Mouse (Mus musculus): ENCODE measurements around the gene Uckl1. TPM values are rescaled to one million over a fixed set of nuclear protein-coding genes. Genes with fewer than 3 reads are reported as not detected.
A peak's percentile ranks its signal among the peaks of the same experiment; 100 is the strongest.

The Uckl1 gene
- polyA plus RNA-seq, 1 experiment from 2014 or later = 66.7 TPM

DNA sequence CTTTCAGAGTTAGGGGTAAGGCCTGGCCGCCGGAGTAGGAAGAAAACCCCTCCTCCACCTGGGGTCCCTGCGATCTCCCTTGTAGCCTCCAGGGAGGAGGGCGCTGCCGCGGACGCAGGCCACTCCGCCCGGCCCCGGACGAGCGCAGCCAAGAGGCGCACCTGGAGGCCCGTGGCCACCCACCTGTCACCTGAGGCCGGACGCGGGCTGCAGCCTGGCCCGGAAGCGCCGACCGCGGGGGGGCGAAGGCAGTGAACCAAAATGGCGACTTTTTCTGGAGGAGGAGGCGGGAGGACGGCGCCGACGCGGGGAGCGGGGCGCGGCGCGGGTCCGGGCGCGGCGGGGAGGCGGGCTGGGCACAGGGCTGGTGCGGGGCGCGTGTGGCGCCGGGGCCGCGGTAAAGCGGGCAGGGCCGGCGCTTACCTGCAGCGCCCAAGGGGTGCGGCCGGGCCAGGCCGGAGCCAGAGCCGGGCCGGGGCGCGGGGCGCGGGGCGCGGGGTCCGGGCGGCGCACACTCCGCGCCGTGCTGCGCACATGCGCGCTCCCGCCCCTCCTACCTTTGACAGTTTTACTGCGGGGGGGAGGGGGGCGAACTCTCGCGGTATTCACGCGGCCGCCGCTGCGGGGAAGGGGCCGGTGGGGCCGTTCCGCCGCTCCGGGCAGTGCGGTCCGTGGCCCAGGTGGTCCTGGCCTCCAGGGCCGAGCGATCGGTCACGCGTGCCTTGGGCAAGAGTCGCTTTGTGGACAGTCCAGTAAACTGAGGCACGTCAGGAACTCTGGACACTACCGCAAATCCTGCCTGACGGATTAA is 7.7 kb upstream of the Uckl1 start, which contains the start of gene Zfp512b:
TSS of gene Zfp512b (minus strand) at position 573 of the 811 bp plus-strand sequence.
- H3K4me1 ChIP-seq (ENCODE audit: control insufficient read depth, insufficient read depth, low read length) = peaks cover 13% of the 10 kb centered on the region
- peak within 1 kb of the TSS; percentile 82 for H3K4me2 ChIP-seq
- H3K4me3 ChIP-seq (ENCODE audit: low read depth, low read length) = peak within 1 kb of the TSS; percentile 86
- no peaks in the 10 kb centered on the region for H3K27me3 ChIP-seq (ENCODE audit: control insufficient read depth, insufficient read depth, low read length)
- peak within 1 kb of the TSS; percentile 89 for H3K9ac ChIP-seq (ENCODE audit: low read depth, low read length)
- under 1% methylated on average over 74 of the region's 97 CpGs for WGBS (ENCODE audit: insufficient replicate concordance)
- peaks cover 23% of the 10 kb centered on the region for H3K36me3 ChIP-seq (ENCODE audit: control insufficient read depth, insufficient read depth, low read length)
- ATAC-seq (replicated peaks; ENCODE audit: insufficient number of reproducible peaks, low FRiP score, low TSS enrichment) = peak; percentile 64
- no peaks in the 10 kb centered on the region for H3K9me3 ChIP-seq (replicated peaks; ENCODE audit: control insufficient read depth, low read length)
- H3K27ac ChIP-seq (ENCODE audit: low read depth, low read length) = peak within 1 kb of the TSS; percentile 58; the same call in 1 of the 2 replicates

GRCm38 (mm10) chr2:181591528-181592085 is 6.9 kb upstream of the Uckl1 start, which contains the start of gene Prpf6:
TSS of gene Prpf6 (plus strand) at chr2:181591868.
- Histone ChIP-seq H3K27me3 (ENCODE audit: control insufficient read depth, insufficient read depth, low read length) (no peaks in the 10 kb centered on the region), H3K4me2 (peak within 1 kb of the TSS; percentile 82), H3K9me3 (replicated peaks; ENCODE audit: control insufficient read depth, low read length) (no peaks in the 10 kb centered on the region), H3K9ac (ENCODE audit: low read depth, low read length) (peak within 1 kb of the TSS; percentile 89), H3K4me3 (ENCODE audit: low read depth, low read length) (peak within 1 kb of the TSS; percentile 86), H3K4me1 (ENCODE audit: control insufficient read depth, insufficient read depth, low read length) (peaks cover 13% of the 10 kb centered on the region), H3K27ac (ENCODE audit: low read depth, low read length) (peak within 1 kb of the TSS; percentile 58; the same call in 1 of the 2 replicates), H3K36me3 (ENCODE audit: control insufficient read depth, insufficient read depth, low read length) (peaks cover 30% of the 10 kb centered on the region)
- no peak for ATAC-seq (replicated peaks; ENCODE audit: insufficient number of reproducible peaks, low FRiP score, low TSS enrichment)
- WGBS (ENCODE audit: insufficient replicate concordance) = 20% methylated on average over 5 of the region's 5 CpGs

DNA sequence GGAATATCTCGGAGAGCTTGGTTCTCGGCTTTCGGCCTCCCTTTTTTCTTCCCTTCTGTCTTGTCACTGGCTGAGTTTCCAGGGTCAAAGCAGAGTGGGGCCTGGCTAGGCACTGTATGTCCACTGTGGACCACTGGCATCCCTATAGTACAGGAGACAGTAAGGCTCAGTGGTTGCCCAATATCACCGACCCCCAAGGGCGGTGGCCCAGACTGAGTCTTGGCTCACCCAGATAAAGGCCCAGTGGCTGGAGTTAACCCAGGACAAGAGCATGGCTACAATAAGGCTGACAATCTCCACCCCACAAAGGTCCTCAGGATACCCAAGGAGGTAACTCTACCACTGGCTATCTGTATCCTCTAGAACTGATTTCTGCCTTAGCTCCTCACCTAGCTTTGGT is 5.8 kb upstream of the Uckl1 start:
- Histone ChIP-seq H3K4me3 (ENCODE audit: low read depth, low read length) (no peak overlapping the region), H3K9ac (ENCODE audit: low read depth, low read length) (no peak overlapping the region), H3K27ac (ENCODE audit: low read depth, low read length) (no peak overlapping the region), H3K4me2 (no peak overlapping the region), H3K27me3 (ENCODE audit: control insufficient read depth, insufficient read depth, low read length) (no peaks in the 10 kb centered on the region), H3K4me1 (ENCODE audit: control insufficient read depth, insufficient read depth, low read length) (peaks cover 13% of the 10 kb centered on the region), H3K36me3 (ENCODE audit: control insufficient read depth, insufficient read depth, low read length) (peaks cover 40% of the 10 kb centered on the region), H3K9me3 (replicated peaks; ENCODE audit: control insufficient read depth, low read length) (no peaks in the 10 kb centered on the region)
- 84% methylated on average over 5 of the region's 5 CpGs for WGBS (ENCODE audit: insufficient replicate concordance)
- ATAC-seq (replicated peaks; ENCODE audit: insufficient number of reproducible peaks, low FRiP score, low TSS enrichment) = no peak

GRCm38 (mm10) chr2:181589732-181590105 is 5.0 kb upstream of the Uckl1 start:
- no peaks in the 10 kb centered on the region for H3K27me3 ChIP-seq (ENCODE audit: control insufficient read depth, insufficient read depth, low read length)
- peaks cover 13% of the 10 kb centered on the region for H3K4me1 ChIP-seq (ENCODE audit: control insufficient read depth, insufficient read depth, low read length)
- peaks cover 40% of the 10 kb centered on the region for H3K36me3 ChIP-seq (ENCODE audit: control insufficient read depth, insufficient read depth, low read length)
- H3K27ac ChIP-seq (ENCODE audit: low read depth, low read length) = no peak overlapping the region
- H3K9ac ChIP-seq (ENCODE audit: low read depth, low read length) = no peak overlapping the region
- H3K9me3 ChIP-seq (replicated peaks; ENCODE audit: control insufficient read depth, low read length) = no peaks in the 10 kb centered on the region
- no peak for ATAC-seq (replicated peaks; ENCODE audit: insufficient number of reproducible peaks, low FRiP score, low TSS enrichment)
- 92% methylated on average over 9 of the region's 9 CpGs for WGBS (ENCODE audit: insufficient replicate concordance)
- H3K4me2 ChIP-seq = no peak overlapping the region
- H3K4me3 ChIP-seq (ENCODE audit: low read depth, low read length) = no peak overlapping the region

DNA sequence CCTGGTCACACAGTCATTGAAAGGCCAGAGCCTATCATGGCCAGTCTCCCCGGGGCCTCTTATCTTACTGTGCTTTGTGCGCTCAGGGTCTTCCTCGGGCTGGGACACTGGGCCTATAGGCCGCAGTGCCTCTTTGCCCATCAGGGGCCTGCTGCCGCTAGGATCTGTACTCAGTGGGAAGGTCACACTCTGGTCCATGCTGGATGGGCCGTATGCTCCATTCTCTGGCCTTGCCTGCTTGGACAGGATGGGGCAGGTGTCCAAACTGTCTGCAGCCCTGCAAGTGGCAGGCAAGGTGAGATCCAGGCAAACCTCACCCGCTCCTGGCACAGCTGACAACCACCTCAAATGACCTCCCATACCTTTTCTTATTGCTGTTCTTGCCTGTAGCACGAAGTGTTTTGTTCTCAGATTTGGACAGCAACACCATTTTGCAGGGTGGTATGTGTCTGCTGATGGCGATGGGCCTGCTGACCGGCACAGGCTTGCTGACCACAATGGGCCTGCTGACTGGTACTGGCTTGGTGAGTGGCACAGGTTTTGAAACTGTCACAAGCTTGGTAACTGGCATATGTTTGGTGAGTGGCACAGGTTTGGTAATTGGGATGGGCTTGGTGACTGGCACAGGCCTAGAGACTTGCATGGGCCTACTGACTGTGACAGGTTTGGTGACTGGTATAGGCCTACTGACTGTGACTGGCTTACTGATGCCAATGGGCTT is 4.5 kb upstream of the Uckl1 start:
- Histone ChIP-seq H3K27me3 (ENCODE audit: control insufficient read depth, insufficient read depth, low read length) (no peaks in the 10 kb centered on the region), H3K36me3 (ENCODE audit: control insufficient read depth, insufficient read depth, low read length) (peaks cover 46% of the 10 kb centered on the region)
- 80% methylated on average over 10 of the region's 10 CpGs for WGBS (ENCODE audit: insufficient replicate concordance)

GRCm38 (mm10) chr2:181588229-181588780 is 3.6 kb upstream of the Uckl1 start:
- Histone ChIP-seq H3K4me3 (ENCODE audit: low read depth, low read length) (no peak overlapping the region), H3K36me3 (ENCODE audit: control insufficient read depth, insufficient read depth, low read length) (peaks cover 48% of the 10 kb centered on the region), H3K4me2 (no peak overlapping the region), H3K9ac (ENCODE audit: low read depth, low read length) (no peak overlapping the region), H3K4me1 (ENCODE audit: control insufficient read depth, insufficient read depth, low read length) (peaks cover 13% of the 10 kb centered on the region), H3K27ac (ENCODE audit: low read depth, low read length) (no peak overlapping the region), H3K9me3 (replicated peaks; ENCODE audit: control insufficient read depth, low read length) (no peaks in the 10 kb centered on the region), H3K27me3 (ENCODE audit: control insufficient read depth, insufficient read depth, low read length) (no peaks in the 10 kb centered on the region)
- ATAC-seq (replicated peaks; ENCODE audit: insufficient number of reproducible peaks, low FRiP score, low TSS enrichment) = no peak
- WGBS (ENCODE audit: insufficient replicate concordance) = 88% methylated on average over 11 of the region's 11 CpGs

More for the DNA sequence above, 4.5 kb upstream of the Uckl1 start:
- no peak overlapping the region for H3K4me2 ChIP-seq
- H3K4me3 ChIP-seq (ENCODE audit: low read depth, low read length) = no peak overlapping the region
- no peak overlapping the region for H3K27ac ChIP-seq (ENCODE audit: low read depth, low read length)
- no peak for ATAC-seq (replicated peaks; ENCODE audit: insufficient number of reproducible peaks, low FRiP score, low TSS enrichment)
- no peak overlapping the region for H3K9ac ChIP-seq (ENCODE audit: low read depth, low read length)
- H3K4me1 ChIP-seq (ENCODE audit: control insufficient read depth, insufficient read depth, low read length) = peaks cover 13% of the 10 kb centered on the region
- H3K9me3 ChIP-seq (replicated peaks; ENCODE audit: control insufficient read depth, low read length) = no peaks in the 10 kb centered on the region

GRCm38 (mm10) chr2:181587796-181588195 is 3.1 kb upstream of the Uckl1 start:
- no peak overlapping the region for H3K4me3 ChIP-seq (ENCODE audit: low read depth, low read length)
- ATAC-seq (replicated peaks; ENCODE audit: insufficient number of reproducible peaks, low FRiP score, low TSS enrichment) = no peak
- peaks cover 48% of the 10 kb centered on the region for H3K36me3 ChIP-seq (ENCODE audit: control insufficient read depth, insufficient read depth, low read length)
- no peaks in the 10 kb centered on the region for H3K9me3 ChIP-seq (replicated peaks; ENCODE audit: control insufficient read depth, low read length)
- H3K9ac ChIP-seq (ENCODE audit: low read depth, low read length) = no peak overlapping the region
- H3K4me1 ChIP-seq (ENCODE audit: control insufficient read depth, insufficient read depth, low read length) = peaks cover 10% of the 10 kb centered on the region
- H3K27me3 ChIP-seq (ENCODE audit: control insufficient read depth, insufficient read depth, low read length) = no peaks in the 10 kb centered on the region
- WGBS (ENCODE audit: insufficient replicate concordance) = 72% methylated on average over 6 of the region's 6 CpGs
- no peak overlapping the region for H3K4me2 ChIP-seq
- no peak overlapping the region for H3K27ac ChIP-seq (ENCODE audit: low read depth, low read length)

- Histone ChIP-seq H3K9me3 (replicated peaks; ENCODE audit: control insufficient read depth, low read length) (no peaks in the 10 kb centered on the region), H3K4me1 (ENCODE audit: control insufficient read depth, insufficient read depth, low read length) (peaks cover 2% of the 10 kb centered on the region; the same call in 1 of the 2 replicates), H3K27me3 (ENCODE audit: control insufficient read depth, insufficient read depth, low read length) (no peaks in the 10 kb centered on the region), H3K4me2 (no peak overlapping the region), H3K4me3 (ENCODE audit: low read depth, low read length) (no peak overlapping the region), H3K36me3 (ENCODE audit: control insufficient read depth, insufficient read depth, low read length) (peaks cover 48% of the 10 kb centered on the region), H3K9ac (ENCODE audit: low read depth, low read length) (no peak overlapping the region), H3K27ac (ENCODE audit: low read depth, low read length) (no peak overlapping the region)
- no peak for ATAC-seq (replicated peaks; ENCODE audit: insufficient number of reproducible peaks, low FRiP score, low TSS enrichment)
- 96% methylated on average over 3 of the region's 3 CpGs for WGBS (ENCODE audit: insufficient replicate concordance)
These were observed 1.4 kb upstream of the Uckl1 start for GRCm38 (mm10) chr2:181586124-181586523.
